Mouse (Mus musculus): ENCODE data around the gene Lgsn.

- TF ChIP-seq POLR2A (IDR thresholded peaks at IDR 0.05; ENCODE audit: low read depth, low read length) (no peak), CTCF (IDR thresholded peaks at IDR 0.05; ENCODE audit: extremely low read depth, insufficient read depth, insufficient read length, insufficient replicate concordance) (no peak)
Observed at GRCm38 (mm10) chr1:31176101-31176500, at the start of gene Lgsn.

Measured in spleen, adult 2 months (tissue).